Mouse (Mus musculus) cerebellum, adult (tissue): ENCODE measurements at regions not wholly inside any gene's neighbourhood (a gene's known extent, or its start where the extent isn't known, plus 50 kb on each side); places are given as distances from the start of the nearest gene placed in this dataset.

Source experiments
- ATAC-seq: cut with Nextera tagmentation; 2 replicates; pipeline ENCODE4 v1.9.2; 2017; ENCODE audit warnings: mild to moderate bottlenecking, moderate library complexity, mixed read lengths; ENCODE audit not compliant: insufficient number of reproducible peaks, low FRiP score, low TSS enrichment

- no peak for ATAC-seq
These were observed 233.7 kb upstream of the Tbl1xr1 start for GRCm38 (mm10) chr3:21842545-21843291.

DNA sequence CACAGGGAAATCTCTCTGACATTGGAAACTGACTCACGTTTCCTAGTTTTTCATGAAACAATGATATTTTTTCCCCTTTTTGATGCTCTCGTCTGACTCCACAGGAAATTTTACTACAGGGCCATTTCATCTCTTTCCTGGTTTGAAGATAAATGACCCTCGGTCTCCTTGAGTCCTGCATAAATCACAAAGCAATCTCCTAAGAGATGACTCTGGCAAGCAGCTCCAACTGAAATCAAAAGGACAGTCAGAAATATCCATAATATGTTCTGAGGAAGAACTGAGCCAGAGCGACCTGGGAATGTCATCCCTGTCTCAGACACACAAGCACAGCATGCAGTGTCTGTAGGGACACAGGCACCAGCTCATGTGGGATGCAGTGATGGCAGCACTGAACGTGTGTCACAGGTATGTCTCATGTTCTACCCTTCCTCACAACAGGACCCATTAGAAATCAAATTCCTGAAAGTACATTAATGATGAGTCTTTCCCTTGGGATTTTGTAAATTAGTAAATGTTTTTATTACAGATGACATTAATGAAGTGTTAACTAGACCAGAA is 233.1 kb upstream of the Tbl1xr1 start:
- no peak for ATAC-seq

GRCm38 (mm10) chr3:21849831-21850230 is 226.6 kb upstream of the Tbl1xr1 start:
- ATAC-seq: no peak

DNA sequence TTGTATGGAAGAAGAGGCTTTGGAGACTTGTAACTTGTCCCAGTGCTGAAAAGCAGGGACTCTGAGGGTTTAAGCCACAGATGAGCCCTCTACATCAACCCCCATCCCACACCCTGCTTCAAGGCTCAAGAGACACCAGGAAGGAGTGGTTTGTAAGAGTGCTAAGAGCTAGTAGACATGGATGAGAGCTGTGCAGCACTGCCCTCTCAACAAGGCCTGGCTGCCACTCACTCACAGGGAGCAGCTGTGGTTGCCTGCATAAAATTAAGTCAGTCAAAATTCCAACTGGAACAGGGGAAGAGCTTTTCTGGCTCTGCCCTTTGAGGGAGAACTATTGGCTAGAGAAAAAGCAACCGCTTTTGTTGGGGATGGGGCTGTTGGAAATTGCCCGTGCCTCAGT is 225.5 kb upstream of the Tbl1xr1 start:
- no peak for ATAC-seq

DNA sequence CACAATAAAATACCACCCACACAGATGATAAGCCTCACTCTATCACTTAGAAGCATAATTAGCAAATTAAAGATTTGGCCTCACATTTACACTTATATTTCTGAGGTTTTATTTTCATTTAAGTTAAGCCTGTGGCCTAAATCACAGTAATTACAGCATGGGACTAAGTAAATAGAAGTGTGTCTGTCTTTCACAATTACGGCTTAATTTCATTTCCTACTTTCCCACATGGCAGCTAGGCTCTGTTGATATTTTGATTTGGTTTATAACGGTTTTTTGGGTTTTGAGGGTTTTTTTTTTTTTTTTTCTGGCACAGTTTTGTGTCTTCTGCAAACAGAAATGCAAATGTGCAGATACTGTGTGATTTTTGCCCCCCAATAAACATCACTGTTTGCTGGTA is 222.1 kb upstream of the Tbl1xr1 start:
- no peak for ATAC-seq

DNA sequence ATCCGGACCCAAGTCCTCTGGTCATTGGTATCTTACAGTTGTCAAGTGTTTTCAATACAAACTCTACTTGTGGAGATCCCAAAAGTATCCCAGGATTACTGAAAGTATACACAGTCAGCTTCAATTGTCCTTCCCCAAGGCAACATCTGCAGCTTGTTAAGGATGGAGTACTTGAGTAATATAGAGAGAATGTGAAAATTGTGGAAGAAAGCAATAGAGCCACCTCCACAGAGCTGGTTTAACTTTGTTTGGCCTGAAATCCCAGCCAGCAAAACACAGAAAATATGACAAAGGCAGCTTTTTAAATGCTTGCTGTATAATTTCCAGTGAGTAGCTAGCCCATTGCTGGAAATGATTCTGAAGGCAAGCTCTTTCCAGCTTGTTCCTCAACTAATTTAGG is 217.0 kb upstream of the Tbl1xr1 start:
- ATAC-seq: no peak

DNA sequence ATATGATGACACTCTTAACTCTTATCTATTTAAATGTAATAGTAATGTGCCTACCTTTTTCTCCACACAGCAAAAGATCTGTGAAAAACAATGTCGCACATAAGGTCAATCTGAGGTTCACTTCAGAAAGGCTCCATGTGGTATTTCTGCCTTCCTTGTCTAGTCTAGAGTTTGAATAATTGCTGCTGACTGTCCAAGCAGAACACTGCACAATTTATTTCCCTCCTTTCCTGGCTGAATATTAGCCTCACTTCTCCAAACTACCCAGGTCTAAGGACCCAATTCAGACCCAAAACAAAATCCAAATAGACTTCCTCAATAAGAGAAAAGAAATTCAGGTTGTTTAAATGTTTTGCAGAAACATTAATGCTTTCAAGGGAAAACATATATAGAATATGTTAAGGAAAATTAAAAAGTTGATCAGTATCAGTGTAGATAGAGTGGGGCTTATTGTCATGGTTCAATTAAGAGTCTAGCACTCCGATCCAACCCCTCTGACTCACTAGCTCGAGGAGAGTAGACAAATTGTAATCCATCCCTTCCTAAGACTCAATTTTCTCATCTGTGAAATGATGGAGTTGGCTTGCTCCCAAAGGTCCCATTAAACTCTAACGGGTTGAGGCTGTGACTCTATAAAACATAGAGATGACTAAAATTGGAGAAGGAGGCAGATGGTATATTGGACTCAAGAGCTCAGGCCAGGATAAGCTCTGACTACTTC is 215.4 kb upstream of the Tbl1xr1 start:
- ATAC-seq: no peak

GRCm38 (mm10) chr3:21861636-21861970 is 214.8 kb upstream of the Tbl1xr1 start:
- no peak for ATAC-seq

DNA sequence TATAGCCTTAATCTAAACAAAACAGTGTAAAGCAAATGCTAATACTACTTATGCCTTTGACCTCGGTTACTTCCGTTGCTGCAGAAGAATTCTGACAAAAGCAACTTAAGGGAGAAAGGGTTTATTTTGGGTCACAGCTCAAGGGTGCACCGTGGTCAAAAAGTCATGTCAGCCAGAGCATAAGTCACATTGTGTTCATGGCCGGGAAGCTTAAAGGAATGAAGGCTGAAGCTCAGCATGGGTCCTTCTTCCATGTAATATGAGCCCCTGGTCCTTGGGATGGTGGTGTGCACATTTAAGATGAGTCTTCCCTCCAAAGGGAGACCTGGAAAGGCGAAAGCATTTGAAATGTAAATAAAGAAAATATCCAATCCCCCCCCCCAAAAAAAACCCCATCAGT is 212.1 kb upstream of the Tbl1xr1 start:
- ATAC-seq: no peak

- no peak for ATAC-seq
These were observed 210.6 kb upstream of the Tbl1xr1 start for GRCm38 (mm10) chr3:21865856-21866255.

DNA sequence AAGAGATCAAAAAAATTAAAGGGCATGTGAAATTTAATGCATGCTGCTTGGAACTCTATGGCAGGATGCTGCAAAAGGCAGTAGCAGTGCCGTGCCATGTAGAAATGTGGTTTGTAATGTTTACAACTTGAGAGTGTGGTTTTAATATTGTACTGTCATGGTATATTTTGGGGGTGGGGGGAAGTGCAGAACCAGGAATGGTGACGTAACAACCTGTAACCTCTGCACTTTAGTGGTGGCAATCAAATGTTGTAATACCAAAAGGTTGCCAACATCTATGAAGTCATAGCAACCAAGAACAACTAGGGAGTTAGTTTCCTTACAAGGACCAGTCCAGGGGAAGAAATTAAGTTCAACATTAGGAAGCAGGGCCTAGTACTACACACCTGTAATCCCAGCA is 198.1 kb upstream of the Tbl1xr1 start:
- no peak for ATAC-seq

- no peak for ATAC-seq
These were observed 192.2 kb upstream of the Tbl1xr1 start for GRCm38 (mm10) chr3:21884216-21884615.

DNA sequence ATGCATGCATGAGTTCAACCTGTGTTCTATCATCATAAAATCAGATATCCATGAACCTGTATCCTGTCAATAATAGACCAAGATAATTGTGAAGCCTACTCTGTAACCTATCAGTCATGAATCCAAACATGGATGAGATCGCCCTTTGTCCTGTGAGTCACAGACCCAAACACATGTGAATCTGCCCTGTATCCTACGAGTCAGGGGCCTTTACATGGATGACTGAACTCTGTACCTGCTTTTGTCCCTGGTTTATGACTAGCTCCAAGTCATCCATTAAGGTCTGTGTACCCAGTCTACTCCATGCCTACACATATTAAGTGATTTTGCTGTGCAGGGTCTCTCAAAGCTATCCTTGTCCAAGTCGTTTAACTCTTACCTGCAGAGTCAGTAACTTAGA is 187.7 kb upstream of the Tbl1xr1 start:
- no peak for ATAC-seq

GRCm38 (mm10) chr3:21891819-21892480 is 184.5 kb upstream of the Tbl1xr1 start:
- ATAC-seq: no peak

GRCm38 (mm10) chr3:21892864-21893404 is 183.5 kb upstream of the Tbl1xr1 start:
- no peak for ATAC-seq

DNA sequence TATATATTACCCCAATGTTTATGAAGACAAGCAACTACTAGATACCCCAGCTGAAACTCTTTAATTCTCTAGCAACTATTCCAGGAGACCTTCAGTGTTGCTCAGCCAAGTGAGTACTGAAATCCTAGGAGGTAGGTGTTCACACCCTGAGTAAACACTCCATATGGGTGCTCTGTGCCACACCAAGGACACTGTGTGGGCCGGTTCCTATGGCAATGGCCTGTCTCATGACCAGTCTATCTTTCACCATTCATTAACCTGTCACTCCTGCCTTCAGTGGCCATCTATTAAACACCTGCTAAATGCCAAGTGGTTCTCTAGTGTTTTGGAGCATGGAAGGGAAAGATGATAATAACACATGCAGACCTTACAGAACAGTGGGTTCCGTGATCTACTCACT is 180.9 kb upstream of the Tbl1xr1 start:
- ATAC-seq: no peak

DNA sequence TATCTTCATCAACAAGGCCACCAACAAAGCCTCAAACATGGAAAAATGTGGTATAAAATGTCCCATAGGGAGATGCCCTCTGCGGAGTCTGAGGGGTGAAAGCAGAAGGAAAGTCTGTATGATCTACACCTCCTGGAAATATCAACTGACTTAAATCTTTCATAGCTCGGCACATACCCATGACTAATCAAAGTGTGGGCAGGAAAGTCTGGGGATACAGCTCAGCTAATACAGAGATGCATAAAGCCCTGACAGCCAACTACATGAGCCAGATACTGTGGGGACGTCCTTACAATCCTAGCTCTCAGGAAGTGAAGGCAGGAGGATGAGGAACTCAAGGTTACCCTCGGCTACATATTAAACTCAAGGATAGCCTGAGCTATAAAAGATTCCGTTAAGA is 178.2 kb upstream of the Tbl1xr1 start:
- ATAC-seq: no peak

GRCm38 (mm10) chr3:21905384-21906073 is 170.9 kb upstream of the Tbl1xr1 start:
- no peak for ATAC-seq

GRCm38 (mm10) chr3:21908828-21909227 is 167.6 kb upstream of the Tbl1xr1 start:
- ATAC-seq: no peak

DNA sequence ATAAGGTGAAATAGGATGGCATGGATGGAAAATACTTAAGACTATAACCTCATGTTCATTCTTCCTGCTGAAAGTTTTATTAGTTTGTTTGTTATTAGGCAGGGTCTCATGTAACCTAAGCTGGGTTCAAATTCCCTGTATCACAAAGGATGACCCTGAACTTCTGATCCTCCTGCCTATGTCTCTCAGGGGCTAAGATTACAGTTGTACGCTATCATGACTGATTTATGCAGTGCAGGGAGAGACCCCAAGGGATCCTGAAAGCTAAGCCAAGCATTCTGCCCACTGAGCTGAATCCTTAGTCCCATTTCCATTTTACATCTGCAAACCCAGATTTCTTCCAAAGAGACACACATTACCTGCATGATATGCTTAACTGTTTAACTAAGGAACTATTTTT is 166.4 kb upstream of the Tbl1xr1 start:
- ATAC-seq: no peak
